Mouse (Mus musculus) adrenal gland, postnatal 4 days (tissue): ENCODE results near the gene Pabpc5. TPM values are rescaled to one million over a fixed set of nuclear protein-coding genes. Genes with fewer than 3 reads are reported as not detected.
A peak's percentile ranks its signal among the peaks of the same experiment; 100 is the strongest.

Experiments
- DNase-seq, 2 experiments: peaks; one replicate each; pipeline ENCODE4 v3.0.0; 2021 to 2022; ENCODE audit warnings: low spot score in 2 of 2, mixed read lengths in 2 of 2
- long read RNA-seq, 2 experiments: library from polyadenylated mRNA; stranded (forward); transcript quantifications; one replicate each; pipeline ENCODE4 v2.0.0; 2021
- total RNA-seq, 2 experiments: library from RNA; stranded (reverse); gene quantifications; 2 replicates each; pipeline ENCODE4 v1.2.3; 2021

The Pabpc5 gene
- total RNA-seq: under 1 TPM; 0.56 to 0.85 TPM
- long read RNA-seq, experiment 1: 0 reads
- long read RNA-seq, experiment 2: 0 reads

GRCm38 (mm10) chrX:119927081-119927571 lies at the start of gene Pabpc5:
Gene Pabpc5, plus strand, starts transcription at chrX:119927196.
- DNase-seq: peak; percentile 4 to 5

GRCm38 (mm10) chrX:119886957-119887593 lies 39.9 kb upstream of the Pabpc5 start:
- no peak for DNase-seq

GRCm38 (mm10) chrX:119888326-119888920 lies 38.6 kb upstream of the Pabpc5 start:
- DNase-seq: no peak

- no peak for DNase-seq
These were observed 856 bp downstream of the Pabpc5 start for GRCm38 (mm10) chrX:119927852-119928251.
